Mouse (Mus musculus) MN1 (cell line): ENCODE results near the gene Gm13277.
"Not testable (repeated sequence)": the region's sequence is repeated elsewhere in the genome, so short reads cannot be mapped to it uniquely, and the experiment has no call there.

Experiments
- DNase-seq: peaks from one replicate; pipeline ENCODE4 v3.0.0-alpha.2; 2016; ENCODE audit warnings: low spot score

Gm13277 gene

DNA sequence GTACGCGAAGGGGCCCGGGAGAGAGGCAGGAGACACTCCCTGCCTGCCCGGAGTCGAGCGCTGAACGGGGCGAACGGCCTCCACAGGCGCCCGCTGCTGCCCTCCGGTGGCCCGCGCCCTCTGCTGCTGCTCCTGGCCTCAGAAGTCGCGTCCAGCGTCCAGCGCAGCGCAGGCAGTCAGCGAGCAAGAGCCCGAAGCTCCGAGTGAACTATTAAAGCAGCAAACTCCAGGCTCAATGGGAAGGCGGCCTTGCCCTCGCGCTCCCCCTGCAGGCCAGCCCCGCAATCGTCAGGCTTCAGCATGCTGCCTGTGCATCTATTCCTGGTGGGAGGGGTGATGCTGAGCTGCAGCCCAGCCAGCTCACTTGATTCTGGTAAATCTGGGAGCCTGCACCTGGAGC, 3.0 kb upstream of the Gm13277 start, which contains the start of gene Gm13276:
Gene Gm13276 (plus strand): TSS at position 301 of the 400 bp plus-strand sequence.
- DNase-seq: not testable (repeated sequence)

DNA sequence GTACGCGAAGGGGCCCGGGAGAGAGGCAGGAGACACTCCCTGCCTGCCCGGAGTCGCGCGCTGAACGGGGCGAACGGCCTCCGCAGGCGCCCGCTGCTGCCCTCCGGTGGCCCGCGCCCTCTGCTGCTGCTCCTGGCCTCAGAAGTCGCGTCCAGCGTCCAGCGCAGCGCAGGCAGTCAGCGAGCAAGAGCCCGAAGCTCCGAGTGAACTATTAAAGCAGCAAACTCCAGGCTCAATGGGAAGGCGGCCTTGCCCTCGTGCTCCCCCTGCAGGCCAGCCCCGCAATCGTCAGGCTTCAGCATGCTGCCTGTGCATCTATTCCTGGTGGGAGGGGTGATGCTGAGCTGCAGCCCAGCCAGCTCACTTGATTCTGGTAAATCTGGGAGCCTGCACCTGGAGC, 2.8 kb downstream of the Gm13277 start, which contains the start of gene Gm13278:
Gene Gm13278 (plus strand): TSS at position 301 of the 400 bp plus-strand sequence.
- DNase-seq: not testable (repeated sequence)

DNA sequence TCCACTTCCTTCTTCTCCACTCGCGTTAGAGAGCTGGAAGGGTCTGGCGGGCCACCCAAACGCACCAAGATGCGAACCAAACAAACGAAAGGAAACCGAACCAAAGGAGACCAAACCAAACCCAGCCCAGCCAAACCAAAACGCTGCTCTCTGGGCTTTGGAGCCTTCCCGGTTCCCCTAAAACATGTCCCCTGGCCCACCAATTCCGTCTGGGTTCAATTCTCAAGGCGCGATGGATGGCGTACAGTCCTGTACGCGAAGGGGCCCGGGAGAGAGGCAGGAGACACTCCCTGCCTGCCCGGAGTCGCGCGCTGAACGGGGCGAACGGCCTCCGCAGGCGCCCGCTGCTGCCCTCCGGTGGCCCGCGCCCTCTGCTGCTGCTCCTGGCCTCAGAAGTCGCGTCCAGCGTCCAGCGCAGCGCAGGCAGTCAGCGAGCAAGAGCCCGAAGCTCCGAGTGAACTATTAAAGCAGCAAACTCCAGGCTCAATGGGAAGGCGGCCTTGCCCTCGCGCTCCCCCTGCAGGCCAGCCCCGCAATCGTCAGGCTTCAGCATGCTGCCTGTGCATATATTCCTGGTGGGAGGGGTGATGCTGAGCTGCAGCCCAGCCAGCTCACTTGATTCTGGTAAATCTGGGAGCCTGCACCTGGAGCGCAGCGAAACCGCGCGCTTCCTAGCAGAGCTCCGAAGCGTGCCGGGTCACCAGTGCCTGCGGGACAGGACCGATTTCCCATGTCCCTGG, 5.7 kb downstream of the Gm13277 start, which contains the start of gene Gm13275:
Gene Gm13275 (plus strand): TSS at position 552 of the 740 bp plus-strand sequence.
- DNase-seq: not testable (repeated sequence)

DNA sequence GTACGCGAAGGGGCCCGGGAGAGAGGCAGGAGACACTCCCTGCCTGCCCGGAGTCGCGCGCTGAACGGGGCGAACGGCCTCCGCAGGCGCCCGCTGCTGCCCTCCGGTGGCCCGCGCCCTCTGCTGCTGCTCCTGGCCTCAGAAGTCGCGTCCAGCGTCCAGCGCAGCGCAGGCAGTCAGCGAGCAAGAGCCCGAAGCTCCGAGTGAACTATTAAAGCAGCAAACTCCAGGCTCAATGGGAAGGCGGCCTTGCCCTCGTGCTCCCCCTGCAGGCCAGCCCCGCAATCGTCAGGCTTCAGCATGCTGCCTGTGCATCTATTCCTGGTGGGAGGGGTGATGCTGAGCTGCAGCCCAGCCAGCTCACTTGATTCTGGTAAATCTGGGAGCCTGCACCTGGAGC, 8.7 kb downstream of the Gm13277 start, which contains the start of gene Gm13279:
Gene Gm13279 (plus strand): TSS at position 301 of the 400 bp plus-strand sequence.
- DNase-seq: not testable (repeated sequence)

DNA sequence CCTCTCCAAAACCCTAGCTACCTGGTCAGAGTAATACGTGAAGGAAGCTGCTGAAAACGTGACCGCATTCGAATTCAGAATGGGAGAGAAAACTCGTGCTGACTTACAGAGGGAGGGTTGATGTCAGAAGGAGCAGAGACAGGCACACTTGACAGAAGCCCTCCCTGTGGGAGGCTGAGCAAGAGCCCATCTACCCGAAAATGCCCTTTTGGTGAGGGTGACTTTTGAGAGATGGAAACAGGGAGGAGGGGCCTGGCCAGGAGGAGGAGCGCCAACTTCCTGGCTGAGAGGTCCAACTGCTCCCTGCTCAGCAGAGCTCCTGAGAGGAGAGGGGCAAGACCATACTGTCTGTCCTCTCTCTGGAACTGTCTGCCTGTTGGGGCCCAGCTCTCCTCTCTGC, 10.9 kb downstream of the Gm13277 start, which contains the start of gene Gm13285:
Gene Gm13285 (plus strand): TSS at position 301 of the 400 bp plus-strand sequence.
- not testable (repeated sequence) for DNase-seq

DNA sequence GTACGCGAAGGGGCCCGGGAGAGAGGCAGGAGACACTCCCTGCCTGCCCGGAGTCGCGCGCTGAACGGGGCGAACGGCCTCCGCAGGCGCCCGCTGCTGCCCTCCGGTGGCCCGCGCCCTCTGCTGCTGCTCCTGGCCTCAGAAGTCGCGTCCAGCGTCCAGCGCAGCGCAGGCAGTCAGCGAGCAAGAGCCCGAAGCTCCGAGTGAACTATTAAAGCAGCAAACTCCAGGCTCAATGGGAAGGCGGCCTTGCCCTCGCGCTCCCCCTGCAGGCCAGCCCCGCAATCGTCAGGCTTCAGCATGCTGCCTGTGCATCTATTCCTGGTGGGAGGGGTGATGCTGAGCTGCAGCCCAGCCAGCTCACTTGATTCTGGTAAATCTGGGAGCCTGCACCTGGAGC, 14.5 kb downstream of the Gm13277 start, which contains the start of gene Gm13287:
Gene Gm13287 (plus strand): TSS at position 301 of the 400 bp plus-strand sequence.
- not testable (repeated sequence) for DNase-seq

DNA sequence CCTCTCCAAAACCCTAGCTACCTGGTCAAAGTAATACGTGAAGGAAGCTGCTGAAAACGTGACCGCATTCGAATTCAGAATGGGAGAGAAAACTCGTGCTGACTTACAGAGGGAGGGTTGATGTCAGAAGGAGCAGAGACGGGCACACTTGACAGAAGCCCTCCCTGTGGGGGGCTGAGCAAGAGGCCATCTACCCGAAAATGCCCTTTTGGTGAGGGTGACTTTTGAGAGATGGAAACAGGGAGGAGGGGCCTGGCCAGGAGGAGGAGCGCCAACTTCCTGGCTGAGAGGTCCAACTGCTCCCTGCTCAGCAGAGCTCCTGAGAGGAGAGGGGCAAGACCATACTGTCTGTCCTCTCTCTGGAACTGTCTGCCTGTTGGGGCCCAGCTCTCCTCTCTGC, 16.8 kb downstream of the Gm13277 start, which contains the start of gene Gm13288:
Gene Gm13288 (plus strand): TSS at position 301 of the 400 bp plus-strand sequence.
- DNase-seq: not testable (repeated sequence)

DNA sequence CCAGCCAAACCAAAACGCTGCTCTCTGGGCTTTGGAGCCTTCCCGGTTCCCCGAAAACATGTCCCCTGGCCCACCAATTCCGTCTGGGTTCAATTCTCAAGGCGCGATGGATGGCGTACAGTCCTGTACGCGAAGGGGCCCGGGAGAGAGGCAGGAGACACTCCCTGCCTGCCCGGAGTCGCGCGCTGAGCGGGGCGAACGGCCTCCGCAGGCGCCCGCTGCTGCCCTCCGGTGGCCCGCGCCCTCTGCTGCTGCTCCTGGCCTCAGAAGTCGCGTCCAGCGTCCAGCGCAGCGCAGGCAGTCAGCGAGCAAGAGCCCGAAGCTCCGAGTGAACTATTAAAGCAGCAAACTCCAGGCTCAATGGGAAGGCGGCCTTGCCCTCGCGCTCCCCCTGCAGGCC, 17.3 kb downstream of the Gm13277 start:
- DNase-seq: not testable (repeated sequence)

DNA sequence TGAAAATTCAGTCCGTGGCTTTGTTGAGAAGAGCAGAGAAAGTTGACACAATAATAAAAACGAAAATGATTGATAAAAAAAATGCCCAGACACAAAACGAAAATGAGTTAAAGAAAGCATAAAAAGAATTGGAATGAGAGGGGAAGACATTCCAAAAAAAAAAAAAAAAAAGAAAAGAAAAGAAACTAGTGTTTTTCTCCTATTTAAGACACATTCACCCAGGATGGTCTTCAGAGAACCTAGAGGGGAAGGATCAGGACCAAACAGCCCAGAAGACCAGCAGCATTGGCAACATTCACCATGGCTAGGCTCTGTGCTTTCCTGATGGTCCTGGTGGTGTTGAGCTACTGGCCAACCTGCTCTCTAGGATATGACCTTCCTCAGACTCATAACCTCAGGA, 27.5 kb downstream of the Gm13277 start, which contains the start of gene Ifna7:
Gene Ifna7 (plus strand): TSS at position 301 of the 400 bp plus-strand sequence.
- no peak for DNase-seq

DNA sequence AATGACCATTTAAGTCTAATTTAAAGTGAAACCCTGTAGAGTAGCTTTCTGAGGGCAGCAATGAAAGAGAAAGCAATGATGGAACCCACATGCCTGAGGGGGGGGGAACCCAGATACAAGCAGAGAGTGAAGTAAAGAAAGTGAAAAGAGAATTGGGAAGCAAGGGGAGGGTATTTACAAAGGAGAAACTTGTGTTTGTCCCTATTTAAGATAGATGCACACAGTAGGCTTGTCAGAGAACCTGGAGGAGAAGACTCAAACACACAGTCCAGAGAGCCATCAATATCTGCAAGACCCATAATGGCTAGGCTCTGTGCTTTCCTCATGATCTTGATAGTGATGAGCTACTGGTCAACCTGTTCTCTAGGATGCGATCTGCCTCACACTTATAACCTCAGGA, 31.2 kb downstream of the Gm13277 start, which contains the start of gene Ifna11:
Gene Ifna11 (plus strand): TSS at position 301 of the 400 bp plus-strand sequence.
- no peak for DNase-seq

DNA sequence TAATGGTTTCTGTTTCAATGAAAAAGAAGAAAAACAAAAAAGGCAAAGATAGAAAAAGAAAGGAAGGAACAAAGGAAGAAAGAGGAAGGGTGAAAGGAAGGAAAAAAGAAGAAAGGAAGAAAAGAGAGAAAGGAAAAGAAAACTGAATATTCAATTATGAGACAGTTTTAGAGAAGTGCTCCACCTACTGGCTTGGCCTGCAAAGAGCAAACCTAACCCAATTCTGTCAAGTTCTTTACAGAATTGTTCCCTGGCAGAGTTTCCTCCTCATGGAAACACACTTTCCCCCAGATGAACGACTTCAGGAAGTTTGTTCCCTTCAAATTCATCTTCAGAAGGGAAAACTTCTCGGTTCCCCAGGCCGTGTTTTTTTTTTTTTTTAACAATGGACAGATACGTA, 34.6 kb downstream of the Gm13277 start:
- DNase-seq: peak; percentile 10

DNA sequence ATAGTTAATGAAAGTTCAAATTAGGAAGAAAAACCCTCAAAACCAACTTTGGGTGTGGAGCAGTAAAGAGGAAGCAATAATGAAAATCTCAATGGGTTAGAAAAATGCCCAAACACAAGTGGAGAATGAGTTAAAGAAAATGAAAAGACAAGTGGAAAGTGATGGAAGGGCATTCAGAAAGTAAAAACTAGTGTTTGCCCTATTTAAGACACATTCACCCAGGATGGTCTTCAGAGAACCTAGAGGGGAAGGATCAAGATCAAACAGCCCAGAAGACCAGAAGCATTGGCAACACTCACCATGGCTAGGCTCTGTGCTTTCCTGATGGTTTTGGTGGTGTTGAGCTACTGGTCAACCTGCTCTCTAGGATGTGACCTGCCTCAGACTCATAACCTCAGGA, 38.7 kb downstream of the Gm13277 start, which contains the start of gene Ifna6:
Gene Ifna6 (plus strand): TSS at position 301 of the 400 bp plus-strand sequence.
- not testable (repeated sequence) for DNase-seq

DNA sequence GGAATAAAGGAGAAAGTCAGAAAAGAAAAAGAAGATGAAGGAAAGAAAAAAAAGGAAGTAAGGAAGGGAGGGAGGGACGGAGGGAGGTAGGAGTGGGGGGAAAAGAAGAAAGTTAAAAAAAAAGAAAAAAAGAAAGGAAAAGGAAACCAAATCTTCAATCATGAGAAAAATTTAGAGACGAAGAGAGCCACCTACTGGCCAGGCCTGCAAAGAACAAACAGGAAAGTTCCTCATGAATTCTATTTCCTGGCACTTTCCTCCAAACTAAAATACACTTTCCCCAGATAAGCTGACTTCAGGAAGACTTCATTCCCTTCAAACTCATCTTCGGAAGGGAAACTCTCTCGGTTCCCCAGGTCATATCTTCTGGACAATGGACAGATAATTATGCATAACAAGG, 42.1 kb downstream of the Gm13277 start:
- no peak for DNase-seq

DNA sequence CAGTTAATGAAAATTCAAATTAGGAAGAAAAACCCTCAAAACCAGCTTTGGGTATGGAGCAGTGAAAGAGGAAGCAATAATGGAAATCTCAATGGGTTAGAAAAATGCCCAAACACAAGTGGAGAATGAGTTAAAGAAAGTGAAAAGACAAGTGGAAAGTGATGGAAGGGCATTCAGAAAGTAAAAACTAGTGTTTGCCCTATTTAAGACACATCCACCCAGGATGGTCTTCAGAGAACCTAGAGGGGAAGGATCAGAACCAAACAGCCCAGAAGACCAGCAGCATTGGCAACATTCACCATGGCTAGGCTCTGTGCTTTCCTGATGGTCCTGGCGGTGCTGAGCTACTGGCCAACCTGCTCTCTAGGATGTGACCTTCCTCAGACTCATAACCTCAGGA, 46.8 kb downstream of the Gm13277 start, which contains the start of gene Ifna5:
Gene Ifna5 (plus strand): TSS at position 301 of the 400 bp plus-strand sequence.
- DNase-seq: not testable (repeated sequence)
